Mouse (Mus musculus): ENCODE measurements around the gene Epb41l2. TPM values are rescaled to one million over a fixed set of nuclear protein-coding genes. Genes with fewer than 3 reads are reported as not detected.
A peak's percentile ranks its signal among the peaks of the same experiment; 100 is the strongest.

Epb41l2 gene
- polyA plus RNA-seq, 1 experiment from 2014 or later, result 105 TPM

DNA sequence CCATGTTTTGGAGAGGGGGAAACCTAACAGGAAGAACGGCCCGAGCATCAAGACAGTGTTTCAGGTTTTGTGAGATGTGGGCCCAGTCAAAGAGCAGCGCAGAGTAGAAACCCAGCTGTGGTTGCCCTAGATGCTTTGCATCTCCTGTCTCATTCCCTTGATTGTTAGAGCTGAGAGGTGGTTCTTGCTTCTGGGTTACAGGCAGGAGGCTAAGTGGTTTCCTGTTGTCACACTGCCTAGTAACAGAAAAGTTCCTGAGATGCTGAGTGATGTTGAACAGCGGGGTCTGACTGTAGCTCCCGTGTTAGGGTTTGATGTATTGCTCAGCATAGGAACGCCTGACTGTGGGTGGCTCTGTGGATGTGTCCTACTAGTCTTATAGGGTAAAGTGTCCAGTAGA is 97.5 kb downstream of the Epb41l2 start:
- H3K4me1 ChIP-seq (ENCODE audit: insufficient read depth), result no peaks in the 10 kb centered on the region
- no peaks in the 10 kb centered on the region for H3K27me3 ChIP-seq (ENCODE audit: insufficient read depth, low read length)
- 0 out of 2 replicates have a peak, but pooled peaks cover 7% of the 10 kb centered on the region for H3K36me3 ChIP-seq (ENCODE audit: insufficient read depth)
- no peaks in the 10 kb centered on the region for H3K9me3 ChIP-seq (ENCODE audit: low read depth, low read length)
- DNase-seq, result no peak
- WGBS, result 72% methylated on average over 6 of the region's 6 CpGs
- H3K4me2 ChIP-seq, result no peak overlapping the region
- no peak overlapping the region for H3K9ac ChIP-seq
- no peak overlapping the region for H3K27ac ChIP-seq (ENCODE audit: low read depth)
- TF ChIP-seq CTCF (IDR thresholded peaks at IDR 0.05; ENCODE audit: low read depth), result no peak
- no peak overlapping the region for H3K4me3 ChIP-seq (ENCODE audit: low read depth, low read length)
- no peak for ATAC-seq (ENCODE audit: insufficient read depth)

DNA sequence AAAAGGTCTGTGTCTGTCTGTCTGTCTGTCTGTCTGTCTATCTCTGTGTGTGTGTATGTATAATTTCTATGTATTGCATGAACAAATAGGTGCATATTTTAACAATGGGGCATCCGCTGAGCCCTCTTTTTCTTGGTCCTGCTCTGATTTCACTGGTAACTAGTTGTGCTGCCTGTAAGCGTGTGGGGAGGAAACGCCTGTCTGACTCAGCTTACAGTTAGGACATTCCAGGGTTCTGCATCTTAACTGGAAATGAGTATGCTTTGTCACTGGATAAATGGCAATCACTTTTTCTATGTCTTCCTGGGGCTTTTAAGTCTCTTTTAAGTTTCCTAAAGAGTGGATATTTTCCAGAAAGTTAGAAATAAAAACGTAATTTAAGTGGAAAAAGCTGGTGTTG is 98.4 kb downstream of the Epb41l2 start:
- no peak overlapping the region for H3K4me3 ChIP-seq (ENCODE audit: low read depth, low read length)
- H3K4me1 ChIP-seq (ENCODE audit: insufficient read depth), result no peaks in the 10 kb centered on the region
- 78% methylated on average over 4 of the region's 4 CpGs for WGBS
- ATAC-seq (ENCODE audit: insufficient read depth), result no peak
- no peak overlapping the region for H3K27ac ChIP-seq (ENCODE audit: low read depth)
- H3K9me3 ChIP-seq (ENCODE audit: low read depth, low read length), result no peaks in the 10 kb centered on the region
- DNase-seq, result no peak
- H3K36me3 ChIP-seq (ENCODE audit: insufficient read depth), result 0 out of 2 replicates have a peak, but pooled peaks cover 7% of the 10 kb centered on the region
- no peak overlapping the region for H3K9ac ChIP-seq
- no peak overlapping the region for H3K4me2 ChIP-seq
- no peaks in the 10 kb centered on the region for H3K27me3 ChIP-seq (ENCODE audit: insufficient read depth, low read length)
- no peak for TF ChIP-seq CTCF (IDR thresholded peaks at IDR 0.05; ENCODE audit: low read depth)

DNA sequence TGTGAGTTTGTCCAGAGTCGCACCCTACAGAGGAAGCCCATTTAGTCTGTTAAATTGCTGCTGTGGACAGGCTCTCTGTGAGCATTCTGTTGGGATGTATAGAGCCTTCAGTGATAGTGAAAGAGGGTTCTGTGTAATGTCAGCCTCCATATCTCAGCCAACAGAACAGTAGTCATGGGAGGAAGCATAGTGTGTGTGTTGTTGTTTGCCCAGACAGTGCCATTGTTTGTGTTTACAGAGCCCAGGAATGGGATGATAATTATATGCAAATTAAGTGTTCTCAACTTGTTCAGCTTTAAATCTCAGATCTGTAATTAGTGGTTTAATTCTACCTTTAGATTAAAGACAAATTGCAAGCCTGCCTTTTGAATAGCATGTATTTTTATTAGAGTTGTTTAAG is 102.2 kb downstream of the Epb41l2 start:
- H3K27ac ChIP-seq (ENCODE audit: low read depth), result no peak overlapping the region
- no peaks in the 10 kb centered on the region for H3K27me3 ChIP-seq (ENCODE audit: insufficient read depth, low read length)
- WGBS, result 69% methylated on average over 1 of the region's 1 CpGs
- H3K4me3 ChIP-seq (ENCODE audit: low read depth, low read length), result no peak overlapping the region
- no peak overlapping the region for H3K9ac ChIP-seq
- no peak for TF ChIP-seq CTCF (IDR thresholded peaks at IDR 0.05; ENCODE audit: low read depth)
- no peaks in the 10 kb centered on the region for H3K9me3 ChIP-seq (ENCODE audit: low read depth, low read length)
- no peak for DNase-seq
- no peak overlapping the region for H3K4me2 ChIP-seq
- ATAC-seq (ENCODE audit: insufficient read depth), result no peak
- 0 out of 2 replicates have a peak, but pooled peaks cover 3% of the 10 kb centered on the region for H3K36me3 ChIP-seq (ENCODE audit: insufficient read depth)
- no peaks in the 10 kb centered on the region for H3K4me1 ChIP-seq (ENCODE audit: insufficient read depth)

DNA sequence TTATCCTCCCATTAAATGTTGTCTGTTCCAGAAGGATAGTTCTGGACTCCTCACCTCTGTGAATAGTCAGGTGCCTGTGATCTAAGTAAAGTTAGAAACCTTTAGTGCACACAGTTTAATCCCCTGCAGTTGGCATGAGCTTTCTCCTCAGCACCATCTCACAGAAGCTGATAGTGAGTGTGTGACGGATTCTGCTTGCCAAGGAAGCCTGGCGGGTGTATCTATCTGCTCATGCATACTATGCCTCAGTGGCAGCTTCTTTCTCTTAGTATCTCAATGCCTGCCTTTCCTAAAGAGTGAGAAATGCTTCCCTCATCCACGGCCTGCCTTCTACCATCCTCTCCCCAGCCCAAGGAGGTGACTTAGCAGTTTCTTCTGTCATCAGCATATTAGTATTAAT is 103.1 kb downstream of the Epb41l2 start:
- 69% methylated on average over 3 of the region's 3 CpGs for WGBS
- no peak for ATAC-seq (ENCODE audit: insufficient read depth)
- Histone ChIP-seq H3K4me2 (no peak overlapping the region), H3K9ac (no peak overlapping the region), H3K4me3 (ENCODE audit: low read depth, low read length) (no peak overlapping the region), H3K27ac (ENCODE audit: low read depth) (no peak overlapping the region), H3K36me3 (ENCODE audit: insufficient read depth) (0 out of 2 replicates have a peak, but pooled peaks cover 3% of the 10 kb centered on the region), H3K27me3 (ENCODE audit: insufficient read depth, low read length) (no peaks in the 10 kb centered on the region), H3K4me1 (ENCODE audit: insufficient read depth) (no peaks in the 10 kb centered on the region), H3K9me3 (ENCODE audit: low read depth, low read length) (no peaks in the 10 kb centered on the region)
- no peak for DNase-seq
- TF ChIP-seq CTCF (IDR thresholded peaks at IDR 0.05; ENCODE audit: low read depth), result no peak

DNA sequence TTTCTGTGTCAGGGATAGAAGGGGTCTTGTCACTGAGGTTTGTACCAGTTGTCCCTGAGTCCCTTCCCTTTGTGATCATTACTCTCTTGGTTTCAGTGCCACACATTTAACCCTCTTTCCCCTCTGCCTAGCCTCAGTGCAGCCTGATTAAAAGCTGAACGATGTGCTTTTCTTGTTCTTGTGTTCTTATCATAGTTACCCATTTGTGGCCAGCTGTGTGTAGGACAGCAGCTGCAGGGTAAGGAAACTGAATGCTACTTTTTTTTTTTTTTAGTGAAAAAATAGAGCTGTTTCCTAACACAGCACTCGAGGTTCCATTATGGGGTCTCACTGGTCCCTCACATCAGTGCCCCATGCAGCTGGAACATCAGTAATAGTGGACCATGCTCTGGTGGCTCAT is 106.9 kb downstream of the Epb41l2 start:
- H3K27me3 ChIP-seq (ENCODE audit: insufficient read depth, low read length), result no peaks in the 10 kb centered on the region
- no peak for ATAC-seq (ENCODE audit: insufficient read depth)
- peaks cover 19% of the 10 kb centered on the region for H3K36me3 ChIP-seq (ENCODE audit: insufficient read depth)
- no peaks in the 10 kb centered on the region for H3K4me1 ChIP-seq (ENCODE audit: insufficient read depth)
- no peak overlapping the region for H3K4me3 ChIP-seq (ENCODE audit: low read depth, low read length)
- H3K4me2 ChIP-seq, result no peak overlapping the region
- H3K27ac ChIP-seq (ENCODE audit: low read depth), result no peak overlapping the region
- DNase-seq, result no peak
- H3K9me3 ChIP-seq (ENCODE audit: low read depth, low read length), result no peaks in the 10 kb centered on the region
- no peak for TF ChIP-seq CTCF (IDR thresholded peaks at IDR 0.05; ENCODE audit: low read depth)
- 45% methylated on average over 2 of the region's 2 CpGs for WGBS
- no peak overlapping the region for H3K9ac ChIP-seq

- Histone ChIP-seq H3K9me3 (ENCODE audit: low read depth, low read length) (no peaks in the 10 kb centered on the region), H3K27ac (ENCODE audit: low read depth) (no peak overlapping the region), H3K36me3 (ENCODE audit: insufficient read depth) (peaks cover 27% of the 10 kb centered on the region), H3K4me2 (no peak overlapping the region), H3K9ac (no peak overlapping the region), H3K4me1 (ENCODE audit: insufficient read depth) (no peaks in the 10 kb centered on the region), H3K27me3 (ENCODE audit: insufficient read depth, low read length) (no peaks in the 10 kb centered on the region), H3K4me3 (ENCODE audit: low read depth, low read length) (no peak overlapping the region)
- no peak for DNase-seq
- TF ChIP-seq CTCF (IDR thresholded peaks at IDR 0.05; ENCODE audit: low read depth), result no peak
- 68% methylated on average over 2 of the region's 2 CpGs for WGBS
- ATAC-seq (ENCODE audit: insufficient read depth), result no peak
Observed at GRCm38 (mm10) chr10:25471944-25472343, 112.3 kb downstream of the Epb41l2 start.

DNA sequence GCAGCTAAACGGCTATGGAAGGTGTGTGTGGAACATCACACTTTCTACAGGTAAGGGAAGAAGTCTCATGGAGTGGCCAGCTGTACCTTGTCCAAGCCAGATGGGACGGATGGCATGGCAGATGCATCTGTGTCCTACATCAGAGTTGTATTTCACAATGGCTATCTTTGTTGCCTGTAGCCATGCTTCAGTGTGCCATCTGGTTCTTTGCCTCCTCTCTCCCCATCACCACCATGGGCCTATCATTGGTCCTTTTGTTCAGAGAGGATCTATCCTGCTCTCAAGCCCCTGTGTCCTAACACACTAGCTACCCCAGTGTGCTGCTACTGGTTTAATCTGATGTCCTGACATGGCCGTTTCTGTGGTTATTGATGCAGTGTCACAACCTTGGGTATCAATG is 120.1 kb downstream of the Epb41l2 start:
- Histone ChIP-seq H3K9ac (no peak overlapping the region), H3K4me3 (ENCODE audit: low read depth, low read length) (no peak overlapping the region), H3K36me3 (ENCODE audit: insufficient read depth) (peaks cover 25% of the 10 kb centered on the region), H3K4me1 (ENCODE audit: insufficient read depth) (no peaks in the 10 kb centered on the region), H3K9me3 (ENCODE audit: low read depth, low read length) (no peaks in the 10 kb centered on the region), H3K27me3 (ENCODE audit: insufficient read depth, low read length) (no peaks in the 10 kb centered on the region), H3K27ac (ENCODE audit: low read depth) (no peak overlapping the region), H3K4me2 (no peak overlapping the region)
- ATAC-seq (ENCODE audit: insufficient read depth) (no peak), DNase-seq (no peak)
- 87% methylated on average over 3 of the region's 3 CpGs for WGBS
- no peak for TF ChIP-seq CTCF (IDR thresholded peaks at IDR 0.05; ENCODE audit: low read depth)

GRCm38 (mm10) chr10:25482791-25483190 is 123.2 kb downstream of the Epb41l2 start:
- H3K4me1 ChIP-seq (ENCODE audit: insufficient read depth), result no peaks in the 10 kb centered on the region
- H3K36me3 ChIP-seq (ENCODE audit: insufficient read depth), result peaks cover 29% of the 10 kb centered on the region
- H3K27ac ChIP-seq (ENCODE audit: low read depth), result no peak overlapping the region; the same call in 1 of the 2 replicates
- no peak for ATAC-seq (ENCODE audit: insufficient read depth)
- no peak overlapping the region for H3K4me3 ChIP-seq (ENCODE audit: low read depth, low read length)
- DNase-seq, result peak; percentile 14
- H3K9me3 ChIP-seq (ENCODE audit: low read depth, low read length), result no peaks in the 10 kb centered on the region
- no peak overlapping the region for H3K4me2 ChIP-seq
- WGBS, result 52% methylated on average over 5 of the region's 5 CpGs
- H3K27me3 ChIP-seq (ENCODE audit: insufficient read depth, low read length), result no peaks in the 10 kb centered on the region
- TF ChIP-seq CTCF (IDR thresholded peaks at IDR 0.05; ENCODE audit: low read depth), result no peak
- no peak overlapping the region for H3K9ac ChIP-seq
